Mouse (Mus musculus) neural tube, embryonic 15.5 days (tissue): ENCODE results near the gene Fanci. TPM values are rescaled to one million over a fixed set of nuclear protein-coding genes. Genes with fewer than 3 reads are reported as not detected.

Experiments
- ATAC-seq: fragments of 200-750 bp; cut with Nextera tagmentation; 2 replicates; pipeline ENCODE4 v1.8.0; 2017; ENCODE audit warnings: mild to moderate bottlenecking, moderate TSS enrichment, moderate library complexity; ENCODE audit not compliant: low FRiP score
- H3K27ac ChIP-seq: fragments of 300-500 bp; sonication (generic); replicated peaks from 2 replicates; pipeline ENCODE4 v1.5.1; 2015; ENCODE audit warnings: mild to moderate bottlenecking, inconsistent platforms
- H3K27me3 ChIP-seq: fragments of 300-500 bp; sonication (generic); replicated peaks from 2 replicates; pipeline ENCODE4 v1.6.1; 2015; ENCODE audit warnings: inconsistent platforms
- H3K36me3 ChIP-seq: fragments of 300-500 bp; sonication (generic); 2 replicates; pipeline ENCODE4 v1.6.1; 2015; ENCODE audit warnings: inconsistent platforms
- H3K4me1 ChIP-seq: fragments of 300-500 bp; sonication (generic); 2 replicates; pipeline ENCODE4 v1.6.1; 2015; ENCODE audit warnings: inconsistent platforms
- H3K4me2 ChIP-seq: fragments of 300-500 bp; sonication (generic); 2 replicates; pipeline ENCODE4 v1.6.1; 2015; ENCODE audit warnings: inconsistent platforms, mild to moderate bottlenecking, moderate library complexity
- H3K4me3 ChIP-seq: fragments of 300-500 bp; sonication (generic); replicated peaks from 2 replicates; pipeline ENCODE4 v1.5.1; 2015; ENCODE audit warnings: mild to moderate bottlenecking, inconsistent platforms
- H3K9ac ChIP-seq: fragments of 300-500 bp; sonication (generic); replicated peaks from 2 replicates; pipeline ENCODE4 v1.6.1; 2015; ENCODE audit warnings: mild to moderate bottlenecking, inconsistent platforms
- H3K9me3 ChIP-seq: fragments of 300-500 bp; sonication (generic); replicated peaks from 2 replicates; pipeline ENCODE4 v1.6.1; 2016; ENCODE audit warnings: inconsistent platforms
- WGBS: fragments of 180-500 bp; shearing (Covaris S2); methylation state at CpG from one replicate; pipeline ENCODE4 v1.1.7; 2015; ENCODE audit warnings: mixed read lengths; 5-methylcytosine and 5-hydroxymethylcytosine counted together
- polyA plus RNA-seq: library from polyadenylated mRNA; unstranded; fragments of >200 nt; fragmentation: Nextera tagmentation; extraction: Ambion mirVana; gene quantifications from 2 replicates; pipeline ENCODE4 v1.2.1, GENCODE M21; 2015

Gene Fanci
- polyA plus RNA-seq, 1 experiment from 2014 or later = 1.6 TPM

GRCm38 (mm10) chr7:79466053-79466901 is 74.5 kb downstream of the Fanci start, which contains the start of gene Polg:
Gene Polg (minus strand): TSS chr7:79466362.
- Histone ChIP-seq H3K27ac (peak within 1 kb of the TSS; percentile 87), H3K36me3 (peaks cover 16% of the 10 kb centered on the region), H3K4me2 (peak within 1 kb of the TSS; percentile 94), H3K9me3 (no peaks in the 10 kb centered on the region), H3K9ac (peak within 1 kb of the TSS; percentile 78), H3K4me1 (peaks cover 41% of the 10 kb centered on the region), H3K27me3 (no peaks in the 10 kb centered on the region), H3K4me3 (peak within 1 kb of the TSS; percentile 89)
- ATAC-seq = peak; percentile 95
- under 1% methylated on average over 76 of the region's 76 CpGs for WGBS

- Histone ChIP-seq H3K36me3 (0 out of 2 replicates have a peak, but pooled peaks cover 4% of the 10 kb centered on the region), H3K4me1 (peaks cover 38% of the 10 kb centered on the region), H3K4me3 (peak overlapping the region; percentile 24), H3K4me2 (peak overlapping the region; percentile 94), H3K27me3 (no peaks in the 10 kb centered on the region), H3K27ac (no peak overlapping the region), H3K9ac (no peak overlapping the region), H3K9me3 (no peaks in the 10 kb centered on the region)
- no peak for ATAC-seq
- WGBS = 17% methylated on average over 4 of the region's 6 CpGs
Observed at GRCm38 (mm10) chr7:79467951-79468350, 76.2 kb downstream of the Fanci start.

GRCm38 (mm10) chr7:79468994-79469393 is 77.3 kb downstream of the Fanci start:
- WGBS = 81% methylated on average over 8 of the region's 8 CpGs
- Histone ChIP-seq H3K9ac (no peak overlapping the region), H3K9me3 (no peaks in the 10 kb centered on the region), H3K36me3 (no peaks in the 10 kb centered on the region), H3K4me2 (no peak overlapping the region), H3K4me3 (no peak overlapping the region), H3K4me1 (peaks cover 31% of the 10 kb centered on the region), H3K27me3 (no peaks in the 10 kb centered on the region), H3K27ac (no peak overlapping the region)
- ATAC-seq = no peak

GRCm38 (mm10) chr7:79469766-79470165 is 78.0 kb downstream of the Fanci start:
- no peak overlapping the region for H3K27ac ChIP-seq
- H3K4me1 ChIP-seq = peaks cover 23% of the 10 kb centered on the region
- H3K4me2 ChIP-seq = no peak overlapping the region
- no peaks in the 10 kb centered on the region for H3K9me3 ChIP-seq
- no peak for ATAC-seq
- no peak overlapping the region for H3K9ac ChIP-seq
- H3K36me3 ChIP-seq = no peaks in the 10 kb centered on the region
- H3K4me3 ChIP-seq = no peak overlapping the region
- 87% methylated on average over 5 of the region's 5 CpGs for WGBS
- no peaks in the 10 kb centered on the region for H3K27me3 ChIP-seq

- Histone ChIP-seq H3K27me3 (no peaks in the 10 kb centered on the region), H3K9ac (no peak overlapping the region), H3K4me2 (no peak overlapping the region), H3K36me3 (no peaks in the 10 kb centered on the region), H3K4me1 (peaks cover 17% of the 10 kb centered on the region), H3K27ac (no peak overlapping the region), H3K4me3 (no peak overlapping the region), H3K9me3 (no peaks in the 10 kb centered on the region)
- no peak for ATAC-seq
- WGBS = 71% methylated on average over 3 of the region's 3 CpGs
Observed at GRCm38 (mm10) chr7:79470718-79471117, 79.0 kb downstream of the Fanci start.

GRCm38 (mm10) chr7:79471436-79471835 is 79.7 kb downstream of the Fanci start:
- 72% methylated on average over 7 of the region's 7 CpGs for WGBS
- no peaks in the 10 kb centered on the region for H3K27me3 ChIP-seq
- no peaks in the 10 kb centered on the region for H3K9me3 ChIP-seq
- no peak overlapping the region for H3K4me3 ChIP-seq
- H3K36me3 ChIP-seq = no peaks in the 10 kb centered on the region
- ATAC-seq = no peak
- no peak overlapping the region for H3K9ac ChIP-seq
- H3K4me1 ChIP-seq = peaks cover 17% of the 10 kb centered on the region
- H3K27ac ChIP-seq = no peak overlapping the region
- H3K4me2 ChIP-seq = no peak overlapping the region

- Histone ChIP-seq H3K4me1 (peaks cover 3% of the 10 kb centered on the region), H3K27me3 (no peaks in the 10 kb centered on the region), H3K9me3 (no peaks in the 10 kb centered on the region), H3K36me3 (no peaks in the 10 kb centered on the region), H3K27ac (no peak overlapping the region), H3K9ac (no peak overlapping the region), H3K4me2 (no peak overlapping the region), H3K4me3 (no peak overlapping the region)
- WGBS = 61% methylated on average over 2 of the region's 2 CpGs
- ATAC-seq = no peak
Observed at GRCm38 (mm10) chr7:79472792-79473191, 81.1 kb downstream of the Fanci start.

- H3K36me3 ChIP-seq = no peaks in the 10 kb centered on the region
- no peak overlapping the region for H3K9ac ChIP-seq
- no peaks in the 10 kb centered on the region for H3K9me3 ChIP-seq
- H3K4me3 ChIP-seq = no peak overlapping the region
- no peaks in the 10 kb centered on the region for H3K27me3 ChIP-seq
- ATAC-seq = no peak
- H3K4me2 ChIP-seq = no peak overlapping the region
- 90% methylated on average over 9 of the region's 9 CpGs for WGBS
- H3K4me1 ChIP-seq = no peaks in the 10 kb centered on the region
- H3K27ac ChIP-seq = no peak overlapping the region
Observed at GRCm38 (mm10) chr7:79473496-79474194, 81.9 kb downstream of the Fanci start.

- Histone ChIP-seq H3K9ac (no peak overlapping the region), H3K27ac (no peak overlapping the region), H3K36me3 (no peaks in the 10 kb centered on the region), H3K9me3 (no peaks in the 10 kb centered on the region), H3K4me2 (no peak overlapping the region), H3K4me3 (no peak overlapping the region), H3K27me3 (no peaks in the 10 kb centered on the region), H3K4me1 (no peaks in the 10 kb centered on the region)
- 80% methylated on average over 5 of the region's 5 CpGs for WGBS
- no peak for ATAC-seq
Observed at GRCm38 (mm10) chr7:79474831-79475399, 83.2 kb downstream of the Fanci start.

- H3K9me3 ChIP-seq = no peaks in the 10 kb centered on the region
- no peak overlapping the region for H3K9ac ChIP-seq
- H3K27me3 ChIP-seq = no peaks in the 10 kb centered on the region; the same call in 1 of the 2 replicates
- no peak overlapping the region for H3K4me2 ChIP-seq
- H3K4me3 ChIP-seq = no peak overlapping the region
- 69% methylated on average over 10 of the region's 10 CpGs for WGBS
- H3K4me1 ChIP-seq = no peaks in the 10 kb centered on the region
- ATAC-seq = no peak
- no peak overlapping the region for H3K27ac ChIP-seq
- H3K36me3 ChIP-seq = no peaks in the 10 kb centered on the region
Observed at GRCm38 (mm10) chr7:79486528-79486927, 94.8 kb downstream of the Fanci start.

- H3K36me3 ChIP-seq = no peaks in the 10 kb centered on the region
- H3K27me3 ChIP-seq = peaks cover 8% of the 10 kb centered on the region; the same call in 1 of the 2 replicates
- H3K4me3 ChIP-seq = no peak overlapping the region
- no peak overlapping the region for H3K4me2 ChIP-seq
- peak overlapping the region; percentile 6; the same call in 1 of the 2 replicates for H3K27ac ChIP-seq
- ATAC-seq = no peak
- WGBS = 7% methylated on average over 8 of the region's 8 CpGs
- no peak overlapping the region for H3K9ac ChIP-seq
- H3K9me3 ChIP-seq = no peaks in the 10 kb centered on the region
- H3K4me1 ChIP-seq = peaks cover 38% of the 10 kb centered on the region
Observed at GRCm38 (mm10) chr7:79493915-79494314, 102.2 kb downstream of the Fanci start.
